Mouse (Mus musculus) spleen, postnatal 4 days (tissue): ENCODE measurements around the gene Il17c.

Experiments
- DNase-seq, 2 experiments: peaks; one replicate each; pipeline ENCODE4 v3.0.0; 2022; ENCODE audit warnings: low spot score in 2 of 2

Gene Il17c

DNA sequence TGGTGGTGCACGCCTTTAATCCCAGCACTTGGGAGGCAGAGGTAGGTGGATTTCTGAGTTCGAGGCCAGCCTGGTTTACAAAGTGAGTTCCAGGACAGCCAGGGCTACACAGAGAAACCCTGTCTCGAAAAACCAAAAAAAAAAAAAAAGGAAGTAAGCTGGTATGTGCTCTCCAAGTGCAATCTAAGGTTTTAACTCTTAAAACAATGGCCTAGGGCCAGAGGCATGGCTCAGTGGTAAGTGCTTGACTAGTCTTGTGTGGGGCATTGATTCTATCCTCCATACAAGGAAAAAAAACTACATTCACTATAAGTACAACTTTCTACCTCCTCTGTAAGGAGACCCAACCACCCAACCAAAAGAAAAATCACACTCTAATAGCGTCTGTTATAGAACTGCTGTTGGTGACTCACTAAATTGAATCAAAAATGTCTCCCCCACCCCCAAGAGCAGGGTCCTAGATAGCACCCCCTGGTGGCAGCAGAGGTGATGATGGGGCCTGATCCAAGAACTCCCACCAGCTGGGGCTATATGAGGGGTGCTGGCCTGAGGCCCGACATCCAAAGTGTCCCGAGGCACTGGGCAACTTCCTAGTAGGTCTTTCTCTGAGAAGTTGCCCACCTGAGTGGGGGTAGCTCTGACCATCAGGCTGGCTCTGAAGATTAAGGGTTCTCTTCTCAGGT lies 37.5 kb downstream of the Il17c start:
- DNase-seq: no peak

DNA sequence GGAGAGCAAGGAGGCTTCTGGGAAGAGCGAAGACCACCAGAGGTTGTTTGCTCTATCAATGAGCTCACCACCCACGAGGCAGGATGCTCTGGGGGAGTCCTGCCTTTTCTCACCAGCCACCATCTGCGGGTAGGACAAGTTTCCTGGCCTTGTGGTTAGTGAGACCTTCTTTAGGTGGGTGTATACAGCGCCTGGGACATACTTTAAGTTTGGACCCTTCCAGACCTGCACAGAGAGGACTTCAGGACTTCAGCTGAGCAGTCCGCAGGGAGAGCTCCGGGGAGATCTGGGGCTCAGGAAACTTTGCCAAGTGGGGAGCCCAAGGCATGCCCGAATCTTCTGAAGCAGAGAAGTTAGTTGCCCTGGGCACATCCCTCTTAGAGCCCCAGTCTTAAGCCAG lies 38.2 kb downstream of the Il17c start:
- no peak for DNase-seq

- peak; percentile 62 to 81 for DNase-seq
These were observed 39.0 kb downstream of the Il17c start, which contains the start of gene Snai3 for GRCm38 (mm10) chr8:122460524-122461472. Snai3 (minus strand) TSS chr8:122460733.

DNA sequence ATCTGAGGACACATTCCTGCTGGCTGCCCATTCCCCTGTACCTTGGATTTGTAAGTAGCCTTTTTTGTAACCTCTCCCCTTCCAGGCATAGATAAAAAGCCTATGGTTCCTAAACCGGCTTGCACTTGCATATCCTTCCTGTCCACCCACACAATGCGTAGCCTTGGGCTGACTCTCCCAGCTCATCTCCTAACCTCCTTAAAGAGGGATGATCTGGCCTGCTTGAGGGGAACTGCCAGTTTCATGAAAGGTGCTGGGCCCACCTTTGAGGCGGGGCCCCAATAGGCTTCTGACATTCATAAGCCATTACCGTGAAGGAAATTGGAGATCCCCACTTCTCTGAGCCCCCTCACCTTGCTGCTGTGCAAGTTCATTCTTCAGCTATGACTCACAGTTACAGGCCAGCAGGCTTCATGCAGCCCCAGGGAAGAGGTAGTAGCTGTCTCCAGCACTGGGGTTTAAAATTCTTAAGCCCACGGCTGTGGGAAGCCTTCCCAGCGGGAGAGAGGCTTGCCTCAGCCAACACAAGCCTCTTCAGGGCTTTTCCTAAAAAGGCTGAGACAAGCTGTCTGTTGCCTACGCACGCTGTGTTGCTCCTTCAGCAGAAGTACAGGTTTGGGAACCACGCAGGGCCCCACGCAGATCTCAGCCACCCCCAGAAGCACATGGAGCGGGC lies 39.8 kb downstream of the Il17c start:
- no peak for DNase-seq

DNA sequence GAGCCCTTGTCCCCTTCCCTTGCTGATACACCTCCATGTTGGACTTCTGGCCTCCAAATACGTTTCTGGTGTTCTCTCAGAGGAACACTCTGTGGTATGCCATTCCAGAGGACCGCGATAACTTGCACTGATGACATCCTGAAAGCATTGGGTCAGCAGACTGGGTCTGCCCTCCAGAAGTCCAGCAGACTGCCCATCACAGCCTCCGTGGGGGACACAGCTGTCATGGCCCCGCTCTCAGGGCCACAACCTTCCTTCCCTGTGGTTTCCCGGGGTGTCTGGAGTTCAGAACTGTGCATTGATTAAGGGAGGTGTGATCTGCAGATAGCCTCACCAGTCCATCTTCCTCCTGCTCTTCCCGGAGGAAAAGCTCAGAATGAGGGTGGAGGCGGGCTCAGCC lies 40.7 kb downstream of the Il17c start:
- no peak for DNase-seq

- DNase-seq: no peak
These were observed 42.1 kb downstream of the Il17c start for GRCm38 (mm10) chr8:122463651-122464640.

- no peak for DNase-seq
These were observed 43.2 kb downstream of the Il17c start for GRCm38 (mm10) chr8:122464985-122465384.

GRCm38 (mm10) chr8:122467816-122468215 lies 46.0 kb downstream of the Il17c start:
- no peak for DNase-seq

DNA sequence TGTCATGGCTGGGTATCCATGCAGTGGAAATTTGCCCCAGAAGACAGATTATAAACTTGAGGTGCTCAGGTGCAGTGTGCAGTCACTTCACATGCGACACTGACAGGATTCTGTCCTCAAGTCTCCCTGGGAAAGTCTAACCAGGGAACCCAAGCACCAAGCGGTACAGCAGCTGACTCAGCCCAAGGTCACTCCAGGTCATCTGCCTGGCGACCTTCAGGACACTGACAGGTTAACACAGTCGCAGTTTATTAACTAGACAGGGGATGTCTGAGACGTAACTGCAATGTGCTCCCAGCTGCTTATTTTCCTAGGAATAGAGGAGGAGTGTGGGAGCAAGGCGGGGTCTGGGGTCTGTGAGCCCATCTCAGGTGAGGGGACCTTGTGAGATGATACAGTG lies 47.6 kb downstream of the Il17c start:
- no peak for DNase-seq

GRCm38 (mm10) chr8:122469965-122470364 lies 48.1 kb downstream of the Il17c start:
- no peak for DNase-seq

DNA sequence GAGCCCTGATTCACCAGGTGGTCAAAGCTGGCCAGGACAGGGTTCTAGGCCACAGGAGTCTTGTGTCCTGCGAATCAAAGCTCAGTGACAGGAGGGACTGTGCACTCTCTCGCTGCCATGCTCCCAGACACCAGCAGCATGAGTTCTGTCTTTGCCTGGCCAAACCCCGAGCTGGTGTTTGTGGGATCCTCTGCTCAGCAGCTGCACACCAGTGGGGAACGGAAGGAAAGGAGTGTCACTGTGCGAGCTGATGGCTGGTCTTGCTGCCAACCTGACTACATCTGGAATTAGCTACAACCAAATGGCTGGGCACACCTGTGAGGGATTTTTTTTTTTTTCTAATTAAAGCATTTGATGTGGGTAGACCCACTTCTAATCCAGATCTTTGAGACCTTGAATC lies 48.9 kb downstream of the Il17c start:
- no peak for DNase-seq
